Mouse (Mus musculus) thymus, postnatal 4 days (tissue): ENCODE results near the gene Tm7sf3.
A peak's percentile ranks its signal among the peaks of the same experiment; 100 is the strongest.

Source experiments
- DNase-seq: peaks from one replicate; pipeline ENCODE4 v3.0.0; 2021

Tm7sf3 gene

DNA sequence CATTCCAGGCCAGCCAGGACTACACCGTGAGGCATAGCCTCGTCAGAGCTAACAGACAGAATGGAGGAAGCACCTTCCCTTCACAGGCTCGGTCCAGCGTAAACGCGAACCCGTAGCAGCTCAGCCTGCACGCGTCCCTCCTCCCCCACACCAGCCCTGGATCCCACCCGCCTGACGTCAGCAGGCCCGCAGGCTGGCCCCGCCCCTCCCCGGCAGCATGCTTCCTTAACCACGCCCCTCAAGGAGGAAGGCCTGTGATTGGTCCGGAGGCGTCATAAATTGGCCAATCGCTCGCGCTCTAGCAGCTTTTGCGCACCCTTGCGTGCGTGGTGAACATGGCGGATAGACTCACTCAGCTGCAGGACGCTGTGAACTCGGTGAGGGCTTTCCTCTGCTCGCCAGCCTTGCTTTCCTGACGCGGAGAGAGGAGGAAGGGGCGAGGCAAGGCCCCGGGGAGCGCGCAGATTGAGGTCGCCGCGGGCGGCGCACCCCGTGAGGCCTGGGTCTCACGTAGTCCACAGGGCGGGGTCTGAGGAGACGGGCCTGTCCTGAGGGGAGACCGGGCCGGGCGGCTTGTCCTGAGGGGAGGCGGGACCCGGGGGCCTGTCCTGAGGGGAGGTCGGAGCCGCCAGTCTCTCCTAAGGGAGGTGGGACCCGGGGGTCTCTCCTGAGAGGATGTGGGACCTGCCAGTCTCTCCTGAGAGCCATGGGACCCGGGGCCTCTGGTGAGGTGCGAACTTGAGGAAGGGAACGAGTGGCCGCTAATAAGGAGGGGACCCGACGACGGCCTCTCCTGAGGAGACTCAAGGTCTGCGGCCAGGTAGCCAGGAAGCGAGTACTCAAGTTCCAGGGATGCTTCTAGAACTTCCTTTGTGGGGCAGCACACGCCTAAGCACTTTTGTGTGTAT, at the start of gene Tm7sf3, which contains the start of gene Med21:
Gene Tm7sf3 (minus strand): TSS at position 549 of the 908 bp plus-strand sequence.
Gene Med21 (plus strand): TSS at position 272 of the 908 bp plus-strand sequence.
- peak; percentile 99 for DNase-seq

DNA sequence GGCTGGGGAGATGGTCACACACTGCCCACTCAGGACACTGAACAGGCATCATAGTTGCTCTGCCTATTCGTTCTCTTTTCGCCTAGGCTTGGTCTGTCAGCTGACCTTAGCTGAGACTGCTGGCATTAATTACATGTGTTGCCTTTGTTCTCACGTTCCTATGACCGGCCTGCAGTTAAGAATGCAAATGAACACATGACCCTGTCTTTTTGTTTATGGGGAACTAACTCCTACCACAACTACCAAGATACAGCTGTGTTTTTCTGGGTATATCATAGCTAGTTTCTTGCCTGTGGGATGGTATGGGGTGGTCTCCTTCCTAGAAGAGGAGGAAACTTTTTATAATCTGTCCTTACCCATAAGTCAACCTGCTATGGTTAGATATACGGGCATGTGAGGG, 46.2 kb upstream of the Tm7sf3 start:
- no peak for DNase-seq

DNA sequence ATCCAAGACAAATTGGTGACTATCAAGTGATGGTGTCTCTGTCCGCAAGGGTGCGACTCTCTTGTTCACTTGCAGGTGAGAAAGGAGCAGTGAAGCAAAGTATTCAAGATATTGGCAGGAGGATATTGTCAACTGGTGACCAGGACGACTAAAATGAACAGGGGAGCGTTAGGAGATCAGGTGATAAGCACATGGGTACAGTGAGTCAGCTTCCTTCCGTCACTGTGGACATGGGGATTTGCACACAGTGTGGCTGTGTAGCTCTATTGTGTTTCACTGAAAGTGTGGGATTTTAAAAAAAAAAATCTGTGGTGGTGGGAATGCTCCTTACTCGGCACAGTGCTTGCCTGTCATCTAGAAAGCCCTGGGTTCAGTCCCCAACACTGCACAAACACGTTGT, 45.4 kb upstream of the Tm7sf3 start:
- DNase-seq: no peak

DNA sequence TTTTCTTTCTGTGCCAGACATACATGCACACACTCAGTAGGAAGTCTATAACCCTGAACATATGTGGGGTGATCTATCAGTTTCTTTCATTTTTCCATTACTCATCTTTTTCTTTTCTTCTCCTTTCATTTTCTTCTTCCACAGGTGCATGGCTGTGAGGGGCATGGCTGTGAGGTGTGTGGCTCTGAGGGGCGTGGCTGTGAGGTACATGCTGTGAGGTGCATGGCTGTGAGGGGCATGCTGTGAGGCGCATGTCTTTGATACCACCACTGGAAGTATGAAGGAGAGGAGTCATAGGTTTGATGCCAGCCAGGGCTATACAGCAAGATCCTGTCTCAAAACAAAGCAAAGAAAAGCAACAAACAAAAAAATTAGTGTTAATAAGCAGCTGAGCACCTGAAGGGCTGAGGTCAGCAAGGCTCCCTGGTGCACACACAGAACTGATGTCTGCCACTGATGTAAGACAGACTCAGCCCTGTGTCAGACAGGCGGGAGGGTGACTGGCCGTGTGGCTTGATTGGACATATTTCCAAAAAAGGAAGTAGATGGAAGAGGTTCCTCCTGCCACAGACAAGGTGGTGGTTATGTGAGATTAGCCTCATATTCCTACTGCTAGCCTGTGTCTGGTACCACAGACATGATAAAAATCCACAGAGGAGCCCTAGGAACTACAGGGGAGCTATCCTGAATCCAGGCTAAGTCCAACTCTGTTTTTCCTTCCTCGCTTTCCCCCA, 44.0 kb upstream of the Tm7sf3 start:
- DNase-seq: no peak

DNA sequence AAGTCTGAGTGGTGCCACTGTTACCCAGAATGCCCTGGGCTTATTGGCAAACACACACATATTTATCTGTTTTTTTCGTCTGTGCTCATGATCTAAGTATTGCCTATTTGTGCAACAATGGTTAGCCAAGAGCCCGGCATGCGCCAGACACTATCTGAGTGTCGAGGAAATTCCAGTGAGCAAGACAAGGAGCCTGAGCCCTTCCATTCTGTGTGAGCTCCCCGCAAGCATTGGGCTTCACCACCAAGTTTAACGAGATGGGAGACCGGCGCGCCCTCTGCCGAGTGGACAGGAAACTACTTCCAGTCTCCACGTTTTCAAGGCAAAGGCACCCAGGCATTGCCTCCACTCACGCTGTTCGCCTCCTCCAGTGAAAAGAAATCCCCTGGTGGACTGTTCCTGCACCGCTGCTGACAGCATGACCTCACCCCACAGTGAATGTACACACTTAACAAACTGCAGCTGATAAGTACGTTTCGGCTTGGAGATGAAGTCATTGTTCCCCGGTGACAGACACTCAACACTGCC, 43.2 kb upstream of the Tm7sf3 start:
- DNase-seq: peak; percentile 78

DNA sequence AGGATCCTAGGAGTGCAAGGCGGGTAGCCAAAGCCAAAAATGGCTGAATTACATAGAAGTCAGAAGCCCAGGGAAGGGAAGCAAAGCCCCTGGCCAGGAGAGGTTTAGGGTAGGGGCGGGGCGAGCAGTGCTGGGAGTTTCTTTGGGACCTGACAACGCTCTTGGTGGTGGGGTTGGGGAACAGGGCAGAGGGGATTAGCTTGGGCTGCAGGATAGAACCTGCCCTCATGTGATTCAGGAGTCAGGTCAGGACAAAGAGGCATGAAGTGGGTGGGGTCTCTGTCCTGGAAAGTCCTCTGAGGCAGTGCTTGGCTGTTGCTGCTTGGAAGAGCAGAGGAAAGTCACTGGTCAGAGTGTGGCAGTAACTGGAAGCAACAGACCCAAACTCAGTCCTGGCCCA, 41.3 kb upstream of the Tm7sf3 start:
- no peak for DNase-seq

DNA sequence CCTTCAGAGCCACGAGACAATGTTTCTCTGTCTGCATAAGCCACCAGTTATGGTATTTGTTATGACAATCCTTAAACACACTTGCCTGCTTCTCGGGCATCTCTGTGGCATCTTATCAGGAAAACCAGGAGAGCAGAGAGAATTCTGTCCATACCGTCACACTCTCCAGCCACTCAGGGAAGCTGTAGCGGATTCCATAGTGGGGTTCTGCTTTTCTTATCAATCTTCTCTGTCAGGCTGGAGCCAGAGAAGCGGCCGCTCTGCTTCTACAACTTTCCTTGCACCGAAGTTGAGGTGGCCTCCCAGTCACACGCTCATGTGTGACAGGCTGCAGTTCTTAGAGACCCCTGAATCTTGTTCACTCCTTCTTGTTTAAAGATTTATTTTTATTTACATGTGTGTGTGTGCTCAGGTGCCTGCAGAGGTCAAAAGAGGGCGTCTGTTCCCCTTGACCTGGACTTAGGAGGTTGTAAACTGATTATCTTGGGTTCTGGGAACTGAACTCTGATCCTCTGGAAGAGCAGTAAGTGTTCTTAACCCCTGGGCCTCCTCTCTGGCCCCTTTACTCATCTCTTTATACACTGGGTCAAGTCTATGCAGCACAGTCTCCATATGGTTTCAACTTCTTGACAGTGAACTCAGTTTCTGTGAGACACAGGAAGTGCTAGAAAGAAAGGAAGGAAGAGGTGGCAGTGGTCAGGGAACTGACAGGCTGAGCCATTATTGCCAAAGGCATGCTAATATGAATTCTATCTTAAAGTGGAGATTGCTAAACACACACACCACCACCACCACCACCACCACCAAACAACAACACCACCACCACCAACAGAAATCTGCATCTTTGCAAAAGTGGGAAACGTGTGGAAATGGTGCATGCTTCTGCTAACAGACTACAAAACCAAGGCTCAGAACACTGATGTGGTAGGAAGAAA, 35.8 kb upstream of the Tm7sf3 start:
- DNase-seq: no peak

DNA sequence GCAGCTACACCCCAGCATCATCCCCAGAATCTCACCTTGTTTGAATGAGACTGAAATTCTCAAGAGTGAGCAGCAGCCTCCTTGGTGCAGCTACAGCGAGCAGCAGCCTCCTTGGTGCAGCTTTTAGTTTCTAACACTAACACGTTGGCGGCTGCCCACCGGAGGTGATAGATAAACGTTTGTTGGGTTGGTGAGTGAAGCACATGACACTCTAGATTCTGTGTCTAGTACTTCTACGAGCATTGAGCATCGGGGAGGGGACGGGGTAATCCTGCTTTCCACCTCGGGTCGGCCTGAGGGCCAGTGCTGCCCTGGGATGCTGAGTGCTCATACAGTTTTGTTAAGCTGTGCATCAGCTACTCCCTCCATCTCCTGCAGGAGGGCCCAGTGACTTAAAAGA, 34.3 kb upstream of the Tm7sf3 start:
- no peak for DNase-seq

DNA sequence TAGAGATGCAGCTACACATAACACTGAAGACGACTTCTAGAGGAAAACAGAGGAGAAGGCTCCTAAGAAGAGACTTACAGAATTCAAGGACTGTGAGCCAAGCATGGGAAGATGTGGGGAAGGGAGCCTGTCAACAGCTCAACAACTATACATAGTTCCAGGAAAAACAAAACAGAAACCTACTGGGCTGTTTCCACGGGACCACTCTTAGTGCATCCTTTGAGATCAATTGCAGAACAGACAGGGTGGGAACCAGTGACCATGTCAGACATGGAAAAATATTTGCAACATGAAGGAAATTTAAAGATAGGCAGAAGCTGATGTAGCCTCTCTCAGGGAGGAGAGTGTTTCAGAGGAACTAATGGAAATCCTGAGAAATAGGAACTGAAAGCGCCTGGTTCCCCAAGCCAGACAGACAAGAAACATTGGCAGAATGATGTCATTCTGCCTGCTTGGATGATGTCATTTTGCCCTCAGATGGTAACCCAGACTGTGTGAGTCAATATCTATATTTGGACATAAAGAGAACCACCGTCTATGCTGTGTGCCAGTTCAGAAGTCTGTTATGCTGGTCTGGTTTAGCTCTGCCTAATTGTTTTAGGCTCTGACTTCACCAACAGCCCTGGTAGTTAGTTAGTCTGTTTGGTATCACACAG, 32.4 kb upstream of the Tm7sf3 start:
- no peak for DNase-seq

DNA sequence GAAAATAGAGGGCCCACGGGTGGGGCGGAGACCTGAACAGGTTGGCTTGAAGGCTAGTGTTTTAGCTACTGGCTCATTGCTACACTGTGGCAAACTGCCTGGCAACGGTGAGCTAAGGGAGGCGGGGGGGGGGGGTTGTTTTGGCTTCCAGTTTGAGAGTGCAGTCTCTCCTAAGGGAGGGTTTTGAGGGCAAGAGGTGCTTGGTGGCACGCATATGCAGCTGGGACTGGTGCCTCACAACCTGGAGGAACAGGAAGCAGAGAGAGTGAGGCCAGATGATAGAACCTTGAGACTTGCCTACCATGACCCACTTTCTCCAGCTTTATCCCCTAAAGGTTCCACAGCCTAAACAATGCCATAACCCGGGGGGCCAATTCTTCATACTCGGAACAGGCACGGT, 31.8 kb upstream of the Tm7sf3 start:
- peak; percentile 37 for DNase-seq

DNA sequence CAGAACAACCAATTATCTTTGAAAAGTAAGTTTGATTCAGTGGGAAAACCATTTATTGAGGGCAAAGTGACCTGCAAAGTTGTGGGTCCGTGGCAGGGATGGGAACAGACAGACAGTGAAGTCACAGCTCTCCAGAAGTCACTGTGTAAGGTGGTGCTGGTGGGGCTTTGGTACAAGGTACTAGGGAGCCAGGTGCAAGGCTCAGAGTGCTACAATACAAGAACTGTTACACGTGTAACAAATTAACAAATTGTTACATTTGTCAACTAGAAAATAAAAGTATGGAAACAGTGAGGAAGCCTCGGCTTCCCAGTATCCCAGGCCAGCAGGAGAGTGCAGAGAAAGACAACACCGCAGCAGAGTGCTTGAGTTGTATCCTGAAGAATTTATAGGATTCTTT, 31.1 kb upstream of the Tm7sf3 start:
- DNase-seq: no peak

DNA sequence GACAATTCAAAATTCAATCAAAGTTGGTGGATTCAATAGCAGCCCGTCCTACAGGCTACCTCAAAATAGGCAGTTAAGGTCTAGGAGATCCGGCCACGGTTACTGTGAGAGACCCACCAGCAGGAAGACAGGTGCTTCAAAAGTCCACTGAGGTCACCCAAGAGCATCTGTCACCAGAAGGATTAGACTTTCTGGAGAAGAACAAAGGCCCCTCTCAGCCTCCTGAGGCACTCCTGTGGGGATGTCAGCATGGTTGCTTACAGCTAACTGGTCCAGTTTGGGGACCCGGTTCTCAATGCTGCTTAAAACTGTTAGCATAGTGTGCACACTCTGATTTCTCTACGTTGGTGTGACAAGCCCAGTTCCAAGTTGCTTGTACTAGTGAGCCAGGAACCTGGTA, 29.5 kb upstream of the Tm7sf3 start:
- no peak for DNase-seq

DNA sequence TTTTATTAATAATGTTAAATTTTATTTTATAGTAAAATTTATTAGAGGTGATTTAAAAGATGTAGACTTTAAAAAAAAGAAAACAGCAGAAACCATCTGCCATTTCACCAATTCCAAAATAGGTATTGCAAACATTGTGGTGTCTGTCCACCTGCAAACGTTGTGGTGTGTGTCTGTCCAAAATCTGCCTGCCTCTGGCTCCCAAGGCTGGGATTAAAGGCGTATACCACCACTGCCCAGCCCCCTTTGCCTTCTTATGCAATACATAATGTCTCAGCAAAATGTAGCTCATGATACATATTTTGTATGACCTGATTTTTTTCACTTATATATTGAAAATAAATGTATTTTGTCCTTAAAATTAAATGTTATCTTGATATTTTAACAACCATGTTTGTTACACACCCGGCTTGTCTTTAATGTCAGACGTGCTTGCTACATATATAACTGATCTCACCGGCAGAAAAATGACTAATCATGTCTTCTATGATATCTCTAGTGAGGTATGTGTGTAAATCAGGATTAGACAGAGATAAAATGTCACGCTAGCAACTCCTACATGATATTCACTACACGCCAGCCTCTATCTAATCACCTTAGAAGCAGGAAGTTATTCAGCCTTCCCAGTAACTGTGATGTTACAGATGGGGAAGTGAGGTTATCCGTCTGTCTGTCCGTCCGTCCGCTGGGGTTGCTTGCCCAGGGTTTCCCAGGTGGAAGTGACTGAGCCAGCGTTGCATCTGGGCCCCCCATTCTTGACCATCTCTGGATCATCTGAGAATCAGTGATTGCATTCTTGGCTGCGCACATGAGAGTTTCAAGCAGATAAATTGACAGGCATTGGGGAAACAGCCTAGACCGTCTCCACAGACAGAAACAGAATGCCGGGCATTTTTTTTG, 28.6 kb upstream of the Tm7sf3 start:
- DNase-seq: no peak

DNA sequence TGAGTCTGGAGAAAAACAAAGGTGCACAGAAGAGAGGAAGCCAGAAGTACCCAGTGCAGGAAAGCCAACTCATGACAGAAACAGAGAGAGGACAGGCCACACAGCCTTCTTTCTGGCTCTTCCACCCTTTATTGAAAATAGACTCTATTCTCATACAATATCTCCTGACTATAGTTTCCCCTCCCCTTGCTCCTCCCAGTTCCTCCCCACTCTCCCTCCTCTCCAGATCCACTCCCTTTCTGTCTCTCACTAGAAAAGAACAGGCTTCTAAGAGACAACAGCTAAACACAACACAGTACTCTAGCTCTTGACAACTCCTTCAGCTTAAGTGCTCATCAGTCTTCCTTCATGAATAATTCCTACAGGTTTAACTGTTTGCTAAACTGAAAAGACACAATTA, 26.0 kb upstream of the Tm7sf3 start:
- no peak for DNase-seq

DNA sequence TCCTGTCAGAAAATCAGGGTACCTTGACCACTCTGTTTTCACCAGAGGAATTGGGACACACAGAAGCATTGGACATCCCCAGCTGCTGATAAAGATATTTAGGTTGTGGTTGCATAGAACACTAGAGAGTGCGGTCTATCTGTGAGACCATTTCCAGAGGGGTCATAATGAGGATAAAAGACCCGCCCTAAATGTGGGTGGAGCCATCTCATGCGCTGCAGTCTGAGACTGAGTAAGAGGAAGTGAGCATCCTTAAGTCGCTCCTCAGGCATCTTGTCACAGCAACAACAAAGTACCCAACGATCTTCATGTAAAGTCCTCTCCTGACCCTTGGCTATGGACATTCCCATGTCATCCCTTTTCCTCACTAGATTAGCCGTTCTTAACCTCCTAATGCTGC, 24.2 kb upstream of the Tm7sf3 start:
- DNase-seq: no peak

DNA sequence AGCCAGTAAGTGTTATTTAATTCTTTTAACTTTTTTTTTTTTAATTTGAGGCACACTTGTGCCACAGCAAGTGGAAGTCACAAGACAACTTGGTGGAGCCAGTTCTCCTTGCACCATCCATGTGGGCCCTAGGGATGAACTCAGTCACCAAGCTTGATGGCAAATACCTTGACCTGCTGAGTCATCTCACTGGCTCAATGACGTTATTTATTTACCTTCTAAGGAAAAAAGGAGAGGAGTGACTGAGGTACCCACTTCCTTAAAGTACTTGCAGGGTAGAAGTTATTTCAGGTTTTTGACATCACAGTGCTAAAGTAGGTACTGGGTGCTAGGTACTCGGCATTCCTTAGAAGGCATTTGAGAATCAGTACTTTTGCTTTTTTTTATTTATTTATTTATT, 22.8 kb upstream of the Tm7sf3 start:
- DNase-seq: peak; percentile 0

DNA sequence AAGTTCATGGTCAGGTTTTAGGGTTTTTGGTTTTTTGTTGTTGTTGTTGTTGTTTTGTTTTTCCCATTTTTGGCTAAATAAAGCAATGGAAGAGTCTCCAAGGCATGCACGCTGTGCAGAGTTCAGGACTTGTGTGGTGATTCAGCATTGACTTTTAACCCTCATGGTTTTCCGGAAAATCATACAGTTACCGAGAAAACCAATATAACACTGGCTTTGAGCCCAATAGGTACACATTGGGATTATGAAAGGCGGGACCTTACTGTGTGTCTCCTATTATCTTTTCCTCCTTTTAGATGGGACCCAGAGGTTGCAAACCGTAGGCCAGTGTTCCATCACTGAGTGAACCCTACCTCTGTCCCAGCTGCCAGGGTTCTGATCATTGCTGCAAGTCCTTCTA, 22.3 kb upstream of the Tm7sf3 start:
- DNase-seq: no peak

DNA sequence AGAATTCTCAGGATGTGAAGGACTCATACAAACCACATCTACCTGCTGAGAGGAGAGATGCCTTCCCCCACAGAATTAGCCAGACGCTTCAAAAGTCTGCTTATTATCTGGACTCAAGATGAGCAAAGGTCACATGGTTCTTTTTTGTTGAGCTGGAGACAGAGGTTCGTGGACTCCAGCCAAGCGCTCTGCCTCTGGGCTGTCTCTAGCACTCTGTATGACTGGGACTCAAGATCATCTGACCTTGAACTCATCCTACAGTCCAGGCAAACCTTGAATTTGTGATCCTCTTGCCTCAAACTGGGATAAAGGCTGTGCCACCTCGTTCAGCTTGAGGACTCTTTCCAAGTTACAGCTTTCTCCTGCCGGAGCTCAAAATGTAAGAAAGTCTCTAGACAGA, 21.5 kb upstream of the Tm7sf3 start:
- DNase-seq: peak; percentile 1

DNA sequence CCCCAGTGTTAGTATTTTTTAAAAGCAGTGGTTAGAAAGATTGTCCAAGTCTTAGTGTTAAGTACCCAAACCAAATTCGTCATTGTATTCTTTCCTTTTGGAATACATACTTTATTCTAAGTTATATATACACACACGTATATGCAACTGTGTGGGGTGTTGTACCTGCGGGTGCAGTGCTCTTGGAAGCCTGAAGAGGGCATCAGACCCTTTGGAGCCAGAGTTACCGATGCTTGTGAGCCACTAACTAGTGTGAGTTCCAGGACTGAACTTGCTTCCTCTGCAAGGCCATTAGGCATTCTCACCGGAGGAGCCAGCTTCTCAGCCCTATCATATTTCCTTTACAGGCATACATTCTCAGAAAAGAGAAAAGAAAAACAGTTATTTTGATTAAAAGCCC, 20.1 kb upstream of the Tm7sf3 start:
- peak; percentile 72 for DNase-seq

DNA sequence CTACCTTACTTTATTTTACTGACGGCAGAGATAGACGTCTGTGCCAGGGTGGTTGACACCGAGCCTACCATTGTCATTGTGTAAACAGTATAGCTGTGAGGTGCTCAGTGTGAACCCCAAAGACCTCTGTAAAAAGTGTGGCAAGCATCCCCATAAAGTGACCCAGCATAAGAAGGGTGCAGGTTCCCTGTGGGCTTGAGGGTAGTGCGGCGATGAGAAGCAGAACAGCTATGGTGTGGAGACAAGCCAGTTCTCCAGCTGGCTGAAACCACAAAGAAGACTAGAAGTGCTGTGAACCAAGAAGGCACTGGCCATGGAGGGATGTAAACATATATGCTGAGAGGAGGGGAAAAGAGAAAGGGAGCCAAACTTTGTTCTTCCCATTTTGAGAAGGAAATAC, 19.0 kb upstream of the Tm7sf3 start:
- DNase-seq: no peak

DNA sequence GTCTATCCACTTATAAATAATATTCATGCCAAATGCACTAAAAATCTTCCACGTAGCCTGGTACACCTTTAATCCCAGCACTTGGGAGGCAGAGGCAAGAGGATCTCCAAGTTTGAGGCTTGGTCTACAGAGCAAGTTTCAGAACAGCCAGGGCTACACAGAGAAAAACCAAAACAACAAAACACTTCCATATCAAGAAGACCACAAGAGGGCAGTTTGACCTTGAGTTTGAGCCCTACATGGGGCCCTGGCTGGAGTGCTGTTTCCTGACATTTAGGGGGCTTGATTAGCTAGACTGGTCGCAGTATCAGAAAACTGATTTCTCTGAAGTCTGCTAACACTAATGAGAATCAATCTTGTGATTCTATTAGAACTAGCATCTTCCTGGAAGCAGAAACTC, 18.0 kb upstream of the Tm7sf3 start:
- DNase-seq: no peak
